Mouse (Mus musculus): ENCODE results near the gene Tmtc2.

GRCm38 (mm10) chr10:105557581-105557980, 16.7 kb downstream of the Tmtc2 start:
- TF ChIP-seq POLR2A (IDR thresholded peaks at IDR 0.05; ENCODE audit: borderline replicate concordance, extremely low read depth, insufficient read depth, insufficient read length, poor library complexity, severe bottlenecking) (no peak), CTCF (IDR thresholded peaks at IDR 0.05; ENCODE audit: borderline replicate concordance, extremely low read depth, insufficient read depth, insufficient read length) (no peak)
